Mouse (Mus musculus) limb, embryonic 13.5 days (tissue): ENCODE measurements around the gene Wdr3. TPM values are rescaled to one million over a fixed set of nuclear protein-coding genes. Genes with fewer than 3 reads are reported as not detected.

Experiments
- ATAC-seq: fragments of 200-750 bp; cut with Nextera tagmentation; 2 replicates; pipeline ENCODE4 v1.8.0; 2017; ENCODE audit warnings: low read depth, moderate number of reproducible peaks, moderate TSS enrichment; ENCODE audit not compliant: low FRiP score
- H3K27ac ChIP-seq: fragments of 300-500 bp; sonication (generic); 2 replicates; pipeline ENCODE4 v1.5.1; 2015; ENCODE audit warnings: inconsistent platforms, mild to moderate bottlenecking, moderate library complexity
- H3K27me3 ChIP-seq: fragments of 300-500 bp; sonication (generic); 2 replicates; pipeline ENCODE4 v1.6.1; 2015; ENCODE audit warnings: mild to moderate bottlenecking, inconsistent platforms
- H3K36me3 ChIP-seq: fragments of 300-500 bp; sonication (generic); 2 replicates; pipeline ENCODE4 v1.6.1; 2015; ENCODE audit warnings: inconsistent platforms, mild to moderate bottlenecking, moderate library complexity
- H3K4me1 ChIP-seq: fragments of 300-500 bp; sonication (generic); 2 replicates; pipeline ENCODE4 v1.6.1; 2015; ENCODE audit warnings: inconsistent platforms
- H3K4me2 ChIP-seq: fragments of 300-500 bp; sonication (generic); replicated peaks from 2 replicates; pipeline ENCODE4 v1.6.1; 2015; ENCODE audit warnings: inconsistent platforms, mild to moderate bottlenecking, moderate library complexity
- H3K4me3 ChIP-seq: fragments of 300-500 bp; sonication (generic); 2 replicates; pipeline ENCODE4 v1.5.1; 2015; ENCODE audit warnings: moderate library complexity, mild to moderate bottlenecking, inconsistent platforms
- H3K9ac ChIP-seq: fragments of 300-500 bp; sonication (generic); 2 replicates; pipeline ENCODE4 v1.6.1; 2015; ENCODE audit warnings: mild to moderate bottlenecking, inconsistent platforms
- H3K9me3 ChIP-seq: fragments of 300-500 bp; sonication (generic); 2 replicates; pipeline ENCODE4 v1.6.1; 2016; ENCODE audit warnings: inconsistent platforms
- WGBS: fragments of 180-500 bp; shearing (Covaris S2); methylation state at CpG from one replicate; pipeline ENCODE4 v1.1.7; 2015; 5-methylcytosine and 5-hydroxymethylcytosine counted together
- polyA plus RNA-seq: library from polyadenylated mRNA; unstranded; fragments of >200 nt; fragmentation: Nextera tagmentation; extraction: Ambion mirVana; gene quantifications from 2 replicates; pipeline ENCODE4 v1.2.1, GENCODE M21; 2015

Gene Wdr3
- polyA plus RNA-seq, 1 experiment from 2014 or later: 44.5 TPM

DNA sequence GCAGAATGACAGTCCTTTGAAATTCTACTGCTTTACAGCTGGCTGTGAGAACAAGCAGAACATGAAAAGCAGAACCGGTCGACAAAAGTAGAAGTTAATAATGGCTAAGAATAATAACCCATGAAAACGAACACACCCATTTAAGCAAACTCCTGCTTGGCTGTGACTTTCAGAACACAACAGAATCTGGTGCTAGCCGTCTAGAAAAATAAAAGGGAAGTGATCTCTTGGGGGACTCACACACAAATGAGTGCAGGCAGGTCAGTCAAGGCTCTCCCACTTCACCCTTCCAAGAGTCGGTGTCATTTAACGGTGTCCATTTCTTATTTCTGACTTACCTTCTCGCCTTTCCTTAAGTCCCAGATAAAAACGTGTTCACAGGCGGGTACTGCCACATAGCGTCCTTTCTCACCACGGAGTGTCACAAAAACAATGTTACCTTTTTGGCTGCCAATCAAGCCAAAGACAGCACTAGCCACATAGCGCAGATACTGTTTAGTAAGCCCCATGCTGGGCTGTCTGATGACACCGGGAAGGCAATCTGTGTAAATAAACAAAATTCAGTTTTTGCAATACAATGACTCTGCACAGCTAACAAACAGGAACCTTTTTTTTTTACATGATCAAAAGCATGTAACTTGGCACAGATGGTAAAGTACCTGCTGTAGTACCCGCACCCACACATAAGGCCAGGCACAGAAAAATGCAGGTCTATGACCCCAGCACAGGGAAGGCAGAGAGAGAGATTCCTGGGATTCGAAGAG, 1.3 kb downstream of the Wdr3 start:
- no peak for ATAC-seq
- H3K4me2 ChIP-seq: peak overlapping the region; percentile 91
- H3K27me3 ChIP-seq: no peaks in the 10 kb centered on the region
- no peaks in the 10 kb centered on the region for H3K9me3 ChIP-seq
- 87% methylated on average over 15 of the region's 15 CpGs for WGBS
- peaks cover 34% of the 10 kb centered on the region for H3K36me3 ChIP-seq
- H3K4me3 ChIP-seq: peak overlapping the region; percentile 85
- H3K27ac ChIP-seq: no peak overlapping the region
- peaks cover 19% of the 10 kb centered on the region for H3K4me1 ChIP-seq
- H3K9ac ChIP-seq: peak overlapping the region; percentile 89

DNA sequence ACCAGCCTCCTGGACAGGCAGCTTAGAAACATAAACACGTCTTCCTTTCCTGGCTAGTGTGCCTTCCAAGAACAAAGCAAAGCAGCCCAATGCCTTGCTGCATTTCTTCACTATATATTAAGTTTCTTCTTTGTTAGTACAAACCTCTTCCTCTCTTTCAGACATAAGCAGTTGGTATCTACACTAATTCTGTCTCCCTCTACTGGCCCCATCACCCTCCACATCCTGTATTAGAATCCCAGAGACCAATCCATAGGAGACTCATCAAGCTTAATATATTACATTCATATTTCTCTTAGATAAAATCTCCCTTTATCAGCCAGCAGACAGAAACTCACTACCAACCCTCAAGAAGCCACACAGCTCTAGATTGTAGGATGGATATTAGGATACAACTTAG, 39.8 kb downstream of the Wdr3 start:
- no peak overlapping the region for H3K4me3 ChIP-seq
- H3K9ac ChIP-seq: no peak overlapping the region
- H3K27ac ChIP-seq: no peak overlapping the region
- no peak overlapping the region for H3K4me2 ChIP-seq
- H3K36me3 ChIP-seq: no peaks in the 10 kb centered on the region
- H3K27me3 ChIP-seq: no peaks in the 10 kb centered on the region
- H3K4me1 ChIP-seq: no peaks in the 10 kb centered on the region
- no peak for ATAC-seq
- 61% methylated on average over 1 of the region's 1 CpGs for WGBS
- H3K9me3 ChIP-seq: no peaks in the 10 kb centered on the region

- Histone ChIP-seq H3K36me3 (no peaks in the 10 kb centered on the region), H3K4me1 (no peaks in the 10 kb centered on the region), H3K4me3 (no peak overlapping the region), H3K9ac (no peak overlapping the region), H3K27me3 (no peaks in the 10 kb centered on the region), H3K27ac (no peak overlapping the region), H3K9me3 (no peaks in the 10 kb centered on the region), H3K4me2 (no peak overlapping the region)
- no peak for ATAC-seq
- WGBS: 78% methylated on average over 2 of the region's 2 CpGs
Measured at GRCm38 (mm10) chr3:100121961-100122360, 40.2 kb downstream of the Wdr3 start.

DNA sequence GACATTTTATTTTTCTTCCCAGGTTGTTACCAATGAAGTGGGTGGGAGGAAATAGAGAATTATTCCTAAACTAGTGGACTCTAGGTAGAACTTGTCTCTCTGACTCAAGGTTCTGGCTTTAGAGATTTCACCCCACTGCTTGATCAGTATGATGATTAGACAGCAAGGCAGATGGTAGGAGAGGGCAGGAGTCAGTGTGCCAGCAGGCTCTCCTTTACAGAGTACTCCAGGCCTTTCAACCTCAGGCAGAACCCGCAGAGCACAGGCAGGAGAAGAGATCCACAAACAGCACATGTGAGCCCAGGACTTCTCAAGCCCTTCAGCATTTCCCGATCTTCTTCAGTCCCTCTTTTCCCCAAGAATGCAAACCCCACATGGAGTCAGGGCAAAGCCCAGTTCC, 43.5 kb downstream of the Wdr3 start:
- no peak overlapping the region for H3K4me2 ChIP-seq
- no peaks in the 10 kb centered on the region for H3K9me3 ChIP-seq
- no peak overlapping the region for H3K9ac ChIP-seq
- H3K27me3 ChIP-seq: no peaks in the 10 kb centered on the region
- ATAC-seq: no peak
- 83% methylated on average over 2 of the region's 2 CpGs for WGBS
- H3K36me3 ChIP-seq: no peaks in the 10 kb centered on the region
- H3K4me3 ChIP-seq: no peak overlapping the region
- no peaks in the 10 kb centered on the region for H3K4me1 ChIP-seq
- no peak overlapping the region for H3K27ac ChIP-seq

GRCm38 (mm10) chr3:100106736-100107135, 55.5 kb downstream of the Wdr3 start:
- WGBS: 79% methylated on average over 2 of the region's 2 CpGs
- Histone ChIP-seq H3K27me3 (no peaks in the 10 kb centered on the region), H3K36me3 (no peaks in the 10 kb centered on the region), H3K27ac (no peak overlapping the region), H3K4me2 (no peak overlapping the region), H3K9me3 (no peaks in the 10 kb centered on the region), H3K4me1 (no peaks in the 10 kb centered on the region), H3K4me3 (no peak overlapping the region), H3K9ac (no peak overlapping the region)
- ATAC-seq: no peak

DNA sequence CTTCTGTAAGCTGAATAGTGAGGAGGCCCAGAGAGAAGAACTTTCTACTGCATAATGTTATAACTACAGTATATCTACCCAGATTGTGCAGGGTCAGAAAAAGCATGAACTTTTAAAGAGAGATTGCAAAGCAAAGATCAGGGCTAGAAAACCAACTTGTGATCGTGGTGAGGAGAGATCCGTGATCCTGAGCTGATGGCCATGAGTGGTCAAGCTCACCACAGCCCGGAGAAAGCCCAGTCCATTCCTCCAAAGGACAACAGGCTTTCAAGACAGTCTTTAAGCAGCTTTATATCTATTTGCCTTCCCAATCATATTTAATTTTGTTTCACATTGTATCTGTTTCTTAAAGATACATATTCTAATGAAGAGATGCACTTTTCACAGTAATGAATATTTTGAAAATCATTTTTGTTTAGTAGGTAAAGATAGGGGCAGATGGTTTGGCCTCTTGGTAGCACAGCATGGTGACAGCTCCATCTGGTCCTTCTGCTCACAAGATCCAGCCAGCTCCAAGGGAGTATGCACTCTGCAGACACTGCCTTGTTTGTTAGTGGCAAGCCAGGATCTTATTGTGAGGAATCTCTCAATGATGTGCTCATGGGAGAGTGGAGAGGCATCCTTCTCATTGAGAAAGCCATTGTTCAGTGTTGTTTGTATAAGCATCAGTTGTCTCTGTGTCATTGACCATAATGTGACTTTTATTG, 59.7 kb downstream of the Wdr3 start:
- H3K27ac ChIP-seq: no peak overlapping the region
- no peak overlapping the region for H3K9ac ChIP-seq
- 97% methylated on average over 3 of the region's 3 CpGs for WGBS
- no peaks in the 10 kb centered on the region for H3K36me3 ChIP-seq
- no peak overlapping the region for H3K4me3 ChIP-seq
- H3K4me1 ChIP-seq: no peaks in the 10 kb centered on the region
- no peak overlapping the region for H3K4me2 ChIP-seq
- H3K27me3 ChIP-seq: no peaks in the 10 kb centered on the region
- ATAC-seq: no peak
- no peaks in the 10 kb centered on the region for H3K9me3 ChIP-seq

Other genes with a start within 250 kb of the Wdr3 start
- 30.5 and 32.1 TPM in 2 replicates for gene Gdap2, start within 50 bp of the Wdr3 start, polyA plus RNA-seq